Mouse (Mus musculus) R1 (cell line): Measurements from ENCODE around the gene Rfc2.

ENCODE experiments used
- DNase-seq: peaks from one replicate; pipeline ENCODE4 v3.0.0-alpha.2; 2018; ENCODE audit warnings: low read depth, low spot score

The Rfc2 gene

DNA sequence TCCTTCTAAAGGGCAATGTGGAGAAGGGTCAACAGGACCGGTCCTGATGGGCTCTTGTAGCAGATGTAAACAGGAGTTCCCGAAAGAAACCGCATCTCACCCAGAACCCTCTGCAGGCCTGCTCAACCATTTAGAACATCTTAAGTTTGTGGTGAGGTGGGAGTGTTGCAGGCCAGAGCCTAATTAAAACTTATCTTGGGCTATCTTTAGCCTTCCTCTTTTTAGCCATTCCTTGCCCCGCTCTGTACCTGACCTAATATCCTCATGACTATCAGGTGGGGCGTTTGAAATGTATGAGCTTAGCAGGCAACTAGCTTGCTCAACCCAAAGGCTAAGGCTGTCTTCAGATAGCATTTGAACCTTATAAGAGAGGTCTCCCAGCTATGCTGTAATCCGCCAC, 15.5 kb upstream of the Rfc2 start:
- DNase-seq, result no peak

DNA sequence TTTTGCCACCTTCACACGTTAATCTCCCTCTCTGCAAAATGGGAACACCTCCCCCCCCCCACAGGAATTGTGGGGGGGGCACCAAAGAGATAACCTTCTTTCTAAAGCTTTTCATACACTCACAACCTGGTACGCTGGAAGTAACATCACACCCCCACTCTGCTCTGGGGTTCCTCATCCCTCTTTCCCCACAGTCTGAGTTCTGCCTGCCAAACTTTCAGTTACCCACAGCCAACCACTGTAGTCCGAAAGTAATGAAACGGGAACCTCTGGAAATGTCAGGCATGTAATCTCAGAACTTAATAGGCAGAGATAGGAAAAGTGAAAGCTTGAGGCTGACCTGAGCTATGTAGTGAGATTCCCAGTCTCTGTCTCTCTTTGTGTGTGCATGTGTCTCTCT, 13.7 kb upstream of the Rfc2 start:
- no peak for DNase-seq

GRCm38 (mm10) chr5:134568030-134568429, 13.1 kb upstream of the Rfc2 start:
- DNase-seq, result peak; percentile 70

DNA sequence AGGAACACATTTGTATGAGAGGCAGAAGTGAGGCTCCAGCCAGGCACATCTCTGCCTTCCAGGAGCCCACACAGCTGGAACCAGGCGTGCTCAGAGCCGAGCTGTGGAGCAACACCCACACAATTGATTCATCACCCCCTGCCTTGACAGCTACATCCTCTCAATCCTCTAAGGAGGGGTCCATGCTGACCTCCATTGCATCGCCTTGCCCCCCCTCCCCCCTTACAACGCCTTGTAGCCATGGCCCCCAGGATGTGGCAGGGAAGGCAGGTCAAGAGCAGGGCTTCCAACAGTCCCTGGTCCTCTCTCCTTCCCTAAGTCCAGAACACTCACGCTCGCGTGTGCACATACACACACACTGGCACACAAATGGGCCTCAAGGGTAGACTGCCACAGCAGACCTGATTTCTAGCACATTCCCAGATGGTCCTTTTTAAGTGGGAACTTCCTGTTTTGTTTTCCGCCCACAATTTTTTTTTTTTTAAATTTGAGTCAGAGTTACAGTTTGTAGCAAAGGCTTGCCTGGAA, 12.1 kb upstream of the Rfc2 start:
- no peak for DNase-seq

GRCm38 (mm10) chr5:134571730-134572507, 9.2 kb upstream of the Rfc2 start:
- DNase-seq, result peak; percentile 72

DNA sequence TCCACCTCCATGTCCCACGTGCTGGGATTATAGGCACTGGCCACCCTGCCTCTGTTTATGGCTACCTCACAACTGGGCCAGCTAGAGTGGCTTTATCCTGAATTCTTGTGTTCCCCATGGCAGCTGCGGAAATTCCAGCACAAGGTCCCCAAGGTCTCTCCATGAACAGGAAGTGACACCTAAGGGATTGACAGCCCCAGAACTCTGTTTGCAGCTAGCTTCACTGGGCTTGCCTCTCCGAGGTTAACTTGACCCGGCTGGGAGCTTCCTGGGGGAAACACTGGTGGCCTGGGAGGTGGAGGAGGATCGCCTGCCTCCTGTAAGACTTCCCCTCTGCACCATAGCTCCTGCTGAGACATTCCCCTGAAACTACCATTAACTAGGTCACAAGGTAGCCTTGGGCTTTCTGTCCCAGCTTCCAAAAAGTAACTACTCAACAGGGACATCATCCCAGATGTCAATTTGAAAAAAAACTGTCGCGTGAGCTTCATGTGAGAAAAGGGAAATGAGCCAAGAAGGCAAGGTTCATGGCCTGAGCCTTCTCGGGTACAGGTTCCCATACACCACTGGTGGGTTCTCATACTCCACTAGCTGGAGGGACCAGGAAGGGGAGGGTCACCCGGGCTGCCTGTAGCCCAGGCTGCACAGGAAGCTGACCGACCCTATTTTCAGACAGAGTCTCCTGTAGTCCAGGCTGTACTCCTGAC, 8.5 kb upstream of the Rfc2 start:
- DNase-seq, result no peak

GRCm38 (mm10) chr5:134575833-134576232, 5.3 kb upstream of the Rfc2 start:
- DNase-seq, result no peak

- DNase-seq, result peak; percentile 63
Observed at GRCm38 (mm10) chr5:134576517-134577220, 4.5 kb upstream of the Rfc2 start.

GRCm38 (mm10) chr5:134577534-134577933, 3.6 kb upstream of the Rfc2 start:
- DNase-seq, result no peak

- peak; percentile 64 for DNase-seq
Observed at GRCm38 (mm10) chr5:134579135-134579534, 2.0 kb upstream of the Rfc2 start.

GRCm38 (mm10) chr5:134582221-134582907, 1.2 kb downstream of the Rfc2 start:
- peak; percentile 98 for DNase-seq

GRCm38 (mm10) chr5:134583006-134583883, 2.1 kb downstream of the Rfc2 start:
- no peak for DNase-seq

GRCm38 (mm10) chr5:134583884-134584213, 2.7 kb downstream of the Rfc2 start:
- DNase-seq, result no peak

DNA sequence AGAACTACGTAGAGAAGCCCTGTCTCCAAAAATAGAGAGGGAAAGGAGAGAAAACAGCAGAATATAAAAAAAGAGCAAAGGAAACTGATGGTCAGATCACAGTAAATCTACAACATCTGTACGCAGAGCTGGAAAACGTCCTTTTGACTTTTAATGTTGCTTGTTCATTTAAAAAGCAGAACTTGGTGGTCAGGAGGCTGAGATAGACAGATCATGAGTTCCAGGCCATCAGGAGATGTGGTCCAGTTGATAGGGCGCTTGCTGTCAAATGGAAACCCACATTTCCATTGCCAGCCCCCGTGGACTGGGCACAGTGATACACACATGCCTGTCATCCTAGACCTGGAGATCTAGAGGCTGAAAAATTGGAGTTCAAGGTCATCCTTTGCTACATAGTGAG, 3.6 kb downstream of the Rfc2 start:
- DNase-seq, result no peak

GRCm38 (mm10) chr5:134589900-134590299, 8.7 kb downstream of the Rfc2 start:
- no peak for DNase-seq

- no peak for DNase-seq
Observed at GRCm38 (mm10) chr5:134592026-134592581, 10.9 kb downstream of the Rfc2 start.

GRCm38 (mm10) chr5:134593093-134593492, 11.9 kb downstream of the Rfc2 start:
- no peak for DNase-seq

DNA sequence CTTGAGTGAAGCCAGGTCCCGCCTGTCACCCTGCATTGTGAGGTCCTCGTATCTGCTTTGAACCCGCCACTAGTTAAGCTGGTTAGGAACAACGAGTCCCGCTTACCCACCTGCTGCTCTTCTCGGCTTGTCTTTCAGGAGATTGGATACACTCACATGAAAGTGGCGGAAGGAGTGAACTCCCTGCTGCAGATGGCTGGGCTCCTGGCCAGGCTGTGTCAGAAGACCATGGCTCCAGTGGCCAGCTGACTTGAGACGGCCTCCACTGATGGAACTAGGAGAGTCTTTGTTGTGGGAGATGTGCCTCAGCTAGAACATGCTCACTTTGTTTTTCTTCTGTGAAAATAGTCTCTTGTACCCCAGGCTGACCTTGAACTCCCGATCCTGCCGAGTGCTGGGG, 16.5 kb downstream of the Rfc2 start:
- no peak for DNase-seq

DNA sequence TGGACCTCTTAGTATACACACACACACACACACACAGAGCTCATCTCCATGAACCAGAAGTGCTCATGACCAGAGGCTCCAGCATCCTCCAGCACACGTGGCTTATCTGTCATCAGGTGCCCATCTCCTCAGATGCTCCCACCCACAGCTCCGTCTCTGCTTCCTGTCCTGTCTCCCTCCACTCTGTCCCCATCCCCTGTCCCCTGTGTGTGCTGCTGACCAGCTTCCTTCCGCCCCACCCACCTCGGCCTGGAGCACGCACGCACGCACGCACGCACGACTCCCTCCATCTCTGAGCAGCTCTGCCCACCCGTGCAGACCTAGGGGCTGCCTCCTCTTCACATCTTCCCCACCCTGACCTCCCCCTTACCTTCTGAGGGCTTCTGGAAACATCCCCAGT, 23.2 kb downstream of the Rfc2 start:
- no peak for DNase-seq

- DNase-seq, result no peak
Observed at GRCm38 (mm10) chr5:134606314-134606713, 25.1 kb downstream of the Rfc2 start.

DNA sequence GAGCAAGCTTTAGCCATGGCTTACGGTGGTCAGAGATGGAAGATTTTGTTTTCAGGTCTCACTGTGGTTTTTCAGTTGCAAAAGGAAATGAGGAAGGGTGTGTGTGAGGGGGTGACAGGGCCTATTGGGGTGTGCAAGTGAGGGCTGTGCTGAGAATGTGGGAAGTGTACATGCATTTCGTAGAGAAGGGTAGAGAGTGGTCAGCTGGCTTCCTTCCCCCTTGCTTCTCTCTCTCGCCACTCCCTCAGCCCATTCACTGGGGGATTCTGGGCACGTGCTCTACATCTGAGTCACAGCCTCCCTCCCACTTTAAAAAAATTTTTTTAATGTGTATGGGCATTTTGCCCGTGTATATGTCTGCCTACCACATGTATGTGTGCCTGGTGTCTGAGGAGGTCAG, 26.0 kb downstream of the Rfc2 start:
- no peak for DNase-seq
